Comparison of ENCODE assay signal across 12 mouse cellular contexts in genomic region chr2:132022621-132023020, GRCm38 (mm10). TPM values are rescaled to one million over a fixed set of nuclear protein-coding genes. Genes with fewer than 3 reads are reported as not detected.
DNase-seq lines count a peak whose midpoint lies in the region; ATAC-seq lines count a peak whose summit lies in the region.
"Had no signal": no experiment of that assay in that cellular context is flagged by ENCODE, and none has a peak within 500 bp of the region (broad histone marks: within the 10 kb centered on the region; RNA-seq: fewer than 3 reads in every experiment).

No protein-coding gene starts in this region.

- H3K4me3 ChIP-seq in embryonic facial prominence, embryonic 15.5 days (replicated peaks) = no peak overlapping the region
- H3K4me3 ChIP-seq in embryonic facial prominence, embryonic 10.5 days = no peak overlapping the region
- no peak overlapping the region for H3K4me3 ChIP-seq in neural tube, embryonic 15.5 days (replicated peaks)
- H3K4me3 ChIP-seq in hindbrain, embryonic 11.5 days (ENCODE audit: low read depth, low read length) = no peak overlapping the region
- H3K4me3 ChIP-seq: limb, embryonic 13.5 days had no signal

- peak overlapping the region; percentile 5; the same call in 1 of the 2 replicates for H3K27ac ChIP-seq in embryonic facial prominence, embryonic 15.5 days (replicated peaks)
- no peak overlapping the region for H3K27ac ChIP-seq in embryonic facial prominence, embryonic 10.5 days (replicated peaks)
- H3K27ac ChIP-seq in neural tube, embryonic 15.5 days (replicated peaks) = 0 out of 2 replicates have a peak overlapping the region, but pooled peaks have one; percentile 9
- no peak overlapping the region for H3K27ac ChIP-seq in hindbrain, embryonic 11.5 days (ENCODE audit: low read depth, low read length)
- H3K27ac ChIP-seq: limb, embryonic 13.5 days had no signal

- no peak overlapping the region for H3K4me2 ChIP-seq in embryonic facial prominence, embryonic 15.5 days (replicated peaks)
- no peak overlapping the region for H3K4me2 ChIP-seq in neural tube, embryonic 15.5 days
- H3K4me2 ChIP-seq in hindbrain, embryonic 11.5 days (replicated peaks; ENCODE audit: low read depth, low read length) = no peak overlapping the region
- H3K4me2 ChIP-seq: limb, embryonic 13.5 days had no signal

- no peak for ATAC-seq in embryonic facial prominence, embryonic 15.5 days (ENCODE audit: insufficient number of reproducible peaks, low FRiP score, low TSS enrichment, low read depth)
- no peak for ATAC-seq in neural tube, embryonic 15.5 days (ENCODE audit: low FRiP score)
- ATAC-seq in hindbrain, embryonic 11.5 days (ENCODE audit: low FRiP score) = no peak
- ATAC-seq: hindbrain, embryonic 16.5 days had no signal

- no peaks in the 10 kb centered on the region for H3K9me3 ChIP-seq in embryonic facial prominence, embryonic 15.5 days (replicated peaks)
- no peaks in the 10 kb centered on the region for H3K9me3 ChIP-seq in embryonic facial prominence, embryonic 10.5 days
- no peaks in the 10 kb centered on the region for H3K9me3 ChIP-seq in neural tube, embryonic 15.5 days (replicated peaks)
- H3K9me3 ChIP-seq in hindbrain, embryonic 11.5 days (ENCODE audit: control insufficient read depth, low read length) = no peaks in the 10 kb centered on the region
- H3K9me3 ChIP-seq: limb, embryonic 13.5 days had no signal

- WGBS in embryonic facial prominence, embryonic 15.5 days = 77% methylated on average over 8 of the region's 8 CpGs
- 83% methylated on average over 8 of the region's 8 CpGs for WGBS in embryonic facial prominence, embryonic 10.5 days
- 91% methylated on average over 8 of the region's 8 CpGs for WGBS in neural tube, embryonic 15.5 days
- 90% methylated on average over 8 of the region's 8 CpGs for WGBS in hindbrain, embryonic 11.5 days

- H3K27me3 ChIP-seq in embryonic facial prominence, embryonic 15.5 days = peaks cover 5% of the 10 kb centered on the region; the same call in 1 of the 2 replicates
- peaks cover 15% of the 10 kb centered on the region for H3K27me3 ChIP-seq in embryonic facial prominence, embryonic 10.5 days (replicated peaks; ENCODE audit: low read depth, poor library complexity, severe bottlenecking)
- no peaks in the 10 kb centered on the region for H3K27me3 ChIP-seq in neural tube, embryonic 15.5 days (replicated peaks)
- H3K27me3 ChIP-seq in hindbrain, embryonic 11.5 days (ENCODE audit: control insufficient read depth, insufficient read depth, low read length) = no peaks in the 10 kb centered on the region

- no peak overlapping the region for H3K9ac ChIP-seq in embryonic facial prominence, embryonic 15.5 days
- no peak overlapping the region for H3K9ac ChIP-seq in neural tube, embryonic 15.5 days (replicated peaks)
- no peak overlapping the region for H3K9ac ChIP-seq in hindbrain, embryonic 11.5 days (ENCODE audit: low read depth, low read length)
- H3K9ac ChIP-seq: limb, embryonic 13.5 days had no signal

- peaks cover 8% of the 10 kb centered on the region; the same call in 1 of the 2 replicates for H3K4me1 ChIP-seq in embryonic facial prominence, embryonic 15.5 days
- peaks cover 35% of the 10 kb centered on the region for H3K4me1 ChIP-seq in embryonic facial prominence, embryonic 10.5 days
- H3K4me1 ChIP-seq in neural tube, embryonic 15.5 days = peaks cover 27% of the 10 kb centered on the region
- H3K4me1 ChIP-seq in hindbrain, embryonic 11.5 days (replicated peaks; ENCODE audit: control insufficient read depth, insufficient read depth, low read length) = no peaks in the 10 kb centered on the region

- H3K36me3 ChIP-seq in embryonic facial prominence, embryonic 15.5 days = no peaks in the 10 kb centered on the region
- H3K36me3 ChIP-seq in embryonic facial prominence, embryonic 10.5 days (replicated peaks) = no peaks in the 10 kb centered on the region
- no peaks in the 10 kb centered on the region for H3K36me3 ChIP-seq in neural tube, embryonic 15.5 days
- H3K36me3 ChIP-seq in hindbrain, embryonic 11.5 days (ENCODE audit: control insufficient read depth, insufficient read depth, low read length) = peaks cover 2% of the 10 kb centered on the region; the same call in 1 of the 2 replicates
- H3K36me3 ChIP-seq: limb, embryonic 13.5 days had no signal

- no peak for DNase-seq in embryonic facial prominence, embryonic 10.5 days (ENCODE audit: low spot score)
- no peak for DNase-seq in neural tube, embryonic 10.5 days (ENCODE audit: extremely low spot score, low spot score)
- peak; percentile 47 for DNase-seq in lung, postnatal 10 days
- DNase-seq in thymus, postnatal 25 days = peak; percentile 63
- DNase-seq in hindbrain, embryonic 11.5 days (ENCODE audit: low spot score) = no peak
- no peak for DNase-seq in kidney, adult 18-20 months
- DNase-seq: gastrocnemius, postnatal 36 days; layer of hippocampus, adult 9-11 months had no signal

RNA-seq across cellular contexts. Expression of gene Rassf2, which starts 7.4 kb away (rescaled TPM):
- polyA plus RNA-seq in embryonic facial prominence, embryonic 15.5 days (2015; fragmentation: Nextera tagmentation; extraction: Ambion mirVana) = 14.8 and 17.0 TPM in 2 replicates
- polyA plus RNA-seq in embryonic facial prominence, embryonic 10.5 days (2016; fragmentation: Nextera tagmentation; extraction: Ambion mirVana) = 10.6 and 14.2 TPM in 2 replicates
- 21.6 and 22.5 TPM in 2 replicates for polyA plus RNA-seq in neural tube, embryonic 15.5 days (2015; fragmentation: Nextera tagmentation; extraction: Ambion mirVana)
- polyA plus RNA-seq in hindbrain, embryonic 11.5 days (2014; fragmentation: Nextera tagmentation; extraction: Ambion mirVana) = 27.2 and 27.3 TPM in 2 replicates

Comparison
In these comparisons a context has a peak if more than half of its experiments do, and no peak if none do; other contexts are left out.
1. H3K27ac ChIP-seq: peak in embryonic facial prominence, embryonic 15.5 days (single experiment) and neural tube, embryonic 15.5 days (single experiment); none in embryonic facial prominence, embryonic 10.5 days (single experiment) and hindbrain, embryonic 11.5 days (single experiment).
2. DNase-seq: peak in lung, postnatal 10 days (single experiment) and thymus, postnatal 25 days (single experiment); none in embryonic facial prominence, embryonic 10.5 days (single experiment), neural tube, embryonic 10.5 days (single experiment), hindbrain, embryonic 11.5 days (single experiment) and kidney, adult 18-20 months (single experiment).